Mouse (Mus musculus): ENCODE measurements around the gene Kcnk13.

- no peak for TF ChIP-seq CTCF (IDR thresholded peaks at IDR 0.05; ENCODE audit: low read depth)
- TF ChIP-seq EP300 (optimal IDR thresholded peaks at IDR 0.05), result no peak
Observed at GRCm38 (mm10) chr12:100088026-100088425, 123.7 kb downstream of the Kcnk13 start.
